Mouse (Mus musculus): Measurements from ENCODE around the gene Pcnx.
"Not testable (repeated sequence)": the region's sequence is repeated elsewhere in the genome, so short reads cannot be mapped to it uniquely, and the experiment has no call there.

- not testable (repeated sequence) for TF ChIP-seq ZC3H11A (IDR thresholded peaks at IDR 0.05; ENCODE audit: borderline replicate concordance, low read depth, low read length); ZNF384 (IDR thresholded peaks at IDR 0.05; ENCODE audit: low read depth, low read length); HCFC1 (IDR thresholded peaks at IDR 0.05; ENCODE audit: borderline replicate concordance, insufficient read depth, low read length); MAFK (IDR thresholded peaks at IDR 0.05; ENCODE audit: insufficient read depth, low read depth, low read length)
Observed at GRCm38 (mm10) chr12:82044078-82044477, 184.3 kb downstream of the Pcnx start.
